Mouse (Mus musculus): ENCODE results near the gene Lpo. TPM values are rescaled to one million over a fixed set of nuclear protein-coding genes. Genes with fewer than 3 reads are reported as not detected.
A peak's percentile ranks its signal among the peaks of the same experiment; 100 is the strongest.

Lpo gene
- total and polyA plus RNA-seq, 2 experiments from 2014 or later, result 0.19 TPM; not detected in 1

GRCm38 (mm10) chr11:87760301-87761081 is 67.6 kb downstream of the Lpo start, which contains the start of gene Tspoap1:
Gene Tspoap1 (plus strand): TSS chr11:87760541.
- ATAC-seq (ENCODE audit: insufficient read depth, low read depth) (no peak), DNase-seq (ENCODE audit: low spot score) (no peak)
- H3K36me3 ChIP-seq (replicated peaks; ENCODE audit: control insufficient read depth, insufficient read depth, low read length), result no peaks in the 10 kb centered on the region
- no peak for TF ChIP-seq CTCF (IDR thresholded peaks at IDR 0.05; ENCODE audit: low read depth)
- TF ChIP-seq EP300 (IDR thresholded peaks at IDR 0.05; ENCODE audit: low read depth), result no peak
- H3K4me1 ChIP-seq (ENCODE audit: control insufficient read depth, insufficient read depth), result no peaks in the 10 kb centered on the region
- WGBS, result 10% methylated on average over 23 of the region's 23 CpGs
- no peak within 1 kb of the TSS for H3K4me2 ChIP-seq (ENCODE audit: low read depth, low read length)
- H3K9ac ChIP-seq (replicated peaks; ENCODE audit: low read depth, low read length), result no peak within 1 kb of the TSS
- no peak within 1 kb of the TSS for H3K4me3 ChIP-seq (ENCODE audit: low read depth, low read length)
- no peak within 1 kb of the TSS for H3K27ac ChIP-seq (ENCODE audit: low read depth)
- H3K9me3 ChIP-seq (replicated peaks; ENCODE audit: control insufficient read depth, low read length), result no peaks in the 10 kb centered on the region
- peaks cover 61% of the 10 kb centered on the region for H3K27me3 ChIP-seq (ENCODE audit: control insufficient read depth, insufficient read depth, low read length)

- no peak overlapping the region for H3K4me3 ChIP-seq (ENCODE audit: low read depth, low read length)
- H3K9ac ChIP-seq (replicated peaks; ENCODE audit: low read depth, low read length), result no peak overlapping the region
- peaks cover 52% of the 10 kb centered on the region for H3K27me3 ChIP-seq (ENCODE audit: control insufficient read depth, insufficient read depth, low read length)
- H3K9me3 ChIP-seq (replicated peaks; ENCODE audit: control insufficient read depth, low read length), result no peaks in the 10 kb centered on the region
- no peaks in the 10 kb centered on the region for H3K4me1 ChIP-seq (ENCODE audit: control insufficient read depth, insufficient read depth)
- ATAC-seq (ENCODE audit: insufficient read depth, low read depth) (no peak), DNase-seq (ENCODE audit: low spot score) (no peak)
- no peak for TF ChIP-seq EP300 (IDR thresholded peaks at IDR 0.05; ENCODE audit: low read depth)
- 0 out of 2 replicates have a peak, but pooled peaks have one; percentile 6 for TF ChIP-seq CTCF (IDR thresholded peaks at IDR 0.05; ENCODE audit: low read depth)
- no peak overlapping the region for H3K27ac ChIP-seq (ENCODE audit: low read depth)
- WGBS, result 12% methylated on average over 3 of the region's 3 CpGs
- no peak overlapping the region for H3K4me2 ChIP-seq (ENCODE audit: low read depth, low read length)
- no peaks in the 10 kb centered on the region for H3K36me3 ChIP-seq (replicated peaks; ENCODE audit: control insufficient read depth, insufficient read depth, low read length)
Measured at GRCm38 (mm10) chr11:87759609-87760005, 68.5 kb downstream of the Lpo start.

GRCm38 (mm10) chr11:87758957-87759608 is 69.0 kb downstream of the Lpo start:
- no peak for DNase-seq (ENCODE audit: low spot score)
- Histone ChIP-seq H3K27ac (ENCODE audit: low read depth) (no peak overlapping the region), H3K27me3 (ENCODE audit: control insufficient read depth, insufficient read depth, low read length) (peaks cover 47% of the 10 kb centered on the region), H3K4me2 (ENCODE audit: low read depth, low read length) (no peak overlapping the region), H3K4me1 (ENCODE audit: control insufficient read depth, insufficient read depth) (no peaks in the 10 kb centered on the region), H3K4me3 (ENCODE audit: low read depth, low read length) (no peak overlapping the region), H3K36me3 (replicated peaks; ENCODE audit: control insufficient read depth, insufficient read depth, low read length) (no peaks in the 10 kb centered on the region), H3K9me3 (replicated peaks; ENCODE audit: control insufficient read depth, low read length) (no peaks in the 10 kb centered on the region), H3K9ac (replicated peaks; ENCODE audit: low read depth, low read length) (no peak overlapping the region)
- TF ChIP-seq CTCF (IDR thresholded peaks at IDR 0.05; ENCODE audit: low read depth) (no peak), EP300 (IDR thresholded peaks at IDR 0.05; ENCODE audit: low read depth) (no peak)
- no peak for ATAC-seq (ENCODE audit: insufficient read depth, low read depth)
- 59% methylated on average over 4 of the region's 4 CpGs for WGBS

GRCm38 (mm10) chr11:87758161-87758911 is 69.8 kb downstream of the Lpo start:
- no peak for TF ChIP-seq EP300 (IDR thresholded peaks at IDR 0.05; ENCODE audit: low read depth)
- TF ChIP-seq CTCF (IDR thresholded peaks at IDR 0.05; ENCODE audit: low read depth), result no peak
- peaks cover 40% of the 10 kb centered on the region for H3K27me3 ChIP-seq (ENCODE audit: control insufficient read depth, insufficient read depth, low read length)
- no peak for ATAC-seq (ENCODE audit: insufficient read depth, low read depth)
- no peak for DNase-seq (ENCODE audit: low spot score)
- H3K4me2 ChIP-seq (ENCODE audit: low read depth, low read length), result no peak overlapping the region
- no peak overlapping the region for H3K4me3 ChIP-seq (ENCODE audit: low read depth, low read length)
- H3K9ac ChIP-seq (replicated peaks; ENCODE audit: low read depth, low read length), result no peak overlapping the region
- WGBS, result 71% methylated on average over 7 of the region's 7 CpGs
- H3K27ac ChIP-seq (ENCODE audit: low read depth), result no peak overlapping the region
- H3K36me3 ChIP-seq (replicated peaks; ENCODE audit: control insufficient read depth, insufficient read depth, low read length), result no peaks in the 10 kb centered on the region
- H3K4me1 ChIP-seq (ENCODE audit: control insufficient read depth, insufficient read depth), result no peaks in the 10 kb centered on the region
- H3K9me3 ChIP-seq (replicated peaks; ENCODE audit: control insufficient read depth, low read length), result no peaks in the 10 kb centered on the region
